In the genomic region with DNA sequence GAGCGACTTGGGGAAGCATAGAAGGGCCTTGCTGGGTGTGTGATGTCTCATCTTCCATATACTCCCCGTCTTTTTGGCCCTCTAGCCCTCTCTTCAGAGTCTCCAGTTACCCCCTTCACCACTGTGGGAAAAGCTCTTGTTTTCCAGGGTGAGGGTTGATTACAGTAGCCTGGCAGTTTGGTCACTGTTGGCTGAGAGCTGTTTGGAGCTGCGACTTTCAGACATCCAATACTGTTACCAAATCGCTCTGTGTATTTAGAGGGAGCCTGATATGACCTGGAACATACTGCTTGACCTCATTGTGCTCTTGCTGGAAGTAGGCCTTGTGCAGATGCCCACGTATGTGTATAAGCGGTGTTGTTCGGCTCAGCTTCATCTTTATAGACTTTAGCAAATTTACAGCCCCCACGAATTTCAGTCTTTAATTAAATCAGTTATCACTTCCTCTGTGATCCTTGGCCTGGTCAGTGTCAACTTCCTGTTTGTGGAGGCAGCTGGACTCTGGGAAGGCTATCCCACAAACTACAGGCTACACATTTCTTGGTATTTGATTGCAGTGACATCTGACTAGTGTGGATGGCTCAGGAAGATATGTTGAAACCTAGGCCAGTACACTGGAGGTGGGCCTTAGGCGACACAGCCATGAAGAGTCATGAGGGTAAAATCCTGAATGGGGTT, we compare ENCODE assay signal across 27 mouse cellular contexts. TPM values are rescaled to one million over a fixed set of nuclear protein-coding genes. Genes with fewer than 3 reads are reported as not detected.
DNase-seq lines count a peak whose midpoint lies in the region; ATAC-seq and TF ChIP-seq lines count a peak whose summit lies in the region.
"Had no signal": no experiment of that assay in that cellular context is flagged by ENCODE, and none has a peak within 500 bp of the region (broad histone marks: within the 10 kb centered on the region; RNA-seq: fewer than 3 reads in every experiment).

No protein-coding gene starts in this region.

- H3K27me3 ChIP-seq in liver, postnatal 0 days (ENCODE audit: insufficient read depth, low read length) = no peaks in the 10 kb centered on the region
- H3K27me3 ChIP-seq in liver, embryonic 11.5 days (replicated peaks; ENCODE audit: control insufficient read depth, insufficient read depth, low read length) = no peaks in the 10 kb centered on the region
- H3K27me3 ChIP-seq: CH12.LX; embryonic facial prominence, embryonic 13.5 days; forebrain, embryonic 12.5 days; forebrain, embryonic 15.5 days; hindbrain, embryonic 12.5 days; hindbrain, embryonic 15.5 days; Patski had no signal

- DNase-seq in gastrocnemius, adult 2 months = peak; percentile 54
- no peak for DNase-seq in gastrocnemius, postnatal 10 days
- DNase-seq in liver, postnatal 0 days = no peak
- DNase-seq in liver, embryonic 11.5 days (ENCODE audit: low spot score) = no peak
- peak; percentile 56 for DNase-seq in skeletal muscle tissue, adult 2 months (ENCODE audit: low read depth, low spot score)
- no peak for DNase-seq in urinary bladder, adult 18-20 months (ENCODE audit: low spot score in 2 of 2)
- DNase-seq: adrenal gland, adult 2 months; adrenal gland, postnatal 14 days; B cell, adult 2 months; cerebellum, adult 11-12 months; cerebellum, adult 8-10 months; cerebellum, postnatal 10 days; cerebellum, postnatal 36 days; embryo, embryonic 11 days; heart, adult 18-20 months had no signal

- no peak overlapping the region for H3K4me2 ChIP-seq in liver, postnatal 0 days (ENCODE audit: low read depth, low read length)
- no peak overlapping the region for H3K4me2 ChIP-seq in liver, embryonic 11.5 days
- H3K4me2 ChIP-seq: embryonic facial prominence, embryonic 13.5 days; forebrain, embryonic 12.5 days; forebrain, embryonic 15.5 days; heart, embryonic 11.5 days; hindbrain, embryonic 12.5 days; hindbrain, embryonic 15.5 days had no signal

- WGBS in liver, postnatal 0 days (ENCODE audit: insufficient replicate concordance) = 65% methylated on average over 9 of the region's 9 CpGs
- 78% methylated on average over 9 of the region's 9 CpGs for WGBS in liver, embryonic 11.5 days

- no peaks in the 10 kb centered on the region for H3K36me3 ChIP-seq in liver, postnatal 0 days (replicated peaks; ENCODE audit: insufficient read depth, low read length)
- H3K36me3 ChIP-seq in liver, embryonic 11.5 days (ENCODE audit: control insufficient read depth, insufficient read depth, low read length) = no peaks in the 10 kb centered on the region
- H3K36me3 ChIP-seq: embryonic facial prominence, embryonic 10.5 days; embryonic facial prominence, embryonic 13.5 days; forebrain, embryonic 12.5 days; forebrain, embryonic 15.5 days; hindbrain, embryonic 12.5 days; hindbrain, embryonic 15.5 days had no signal

- peak overlapping the region; percentile 64 for H3K27ac ChIP-seq in gastrocnemius, adult 2 months
- H3K27ac ChIP-seq in liver, postnatal 0 days (ENCODE audit: low read depth) = peak overlapping the region; percentile 74
- H3K27ac ChIP-seq in liver, embryonic 11.5 days (ENCODE audit: low read depth, low read length) = no peak overlapping the region
- H3K27ac ChIP-seq: embryonic facial prominence, embryonic 10.5 days; embryonic facial prominence, embryonic 13.5 days; forebrain, embryonic 12.5 days; forebrain, embryonic 15.5 days; hindbrain, embryonic 12.5 days; hindbrain, embryonic 15.5 days had no signal

- H3K9ac ChIP-seq in liver, postnatal 0 days (replicated peaks) = no peak overlapping the region
- H3K9ac ChIP-seq in liver, embryonic 11.5 days (ENCODE audit: low read depth, low read length) = no peak overlapping the region
- H3K9ac ChIP-seq: embryonic facial prominence, embryonic 13.5 days; forebrain, embryonic 12.5 days; forebrain, embryonic 15.5 days; hindbrain, embryonic 12.5 days; hindbrain, embryonic 15.5 days had no signal

- intact Hi-C loops in gastrocnemius, adult 2 months (cut with DNase I) = no loop called here

- ATAC-seq in liver, postnatal 0 days = peak; percentile 67
- ATAC-seq in liver, embryonic 11.5 days (replicated peaks; ENCODE audit: low FRiP score) = no peak
- ATAC-seq: forebrain, embryonic 15.5 days; intestine, postnatal 0 days; Patski had no signal

- no peak for TF ChIP-seq CTCF in gastrocnemius, adult 2 months (IDR thresholded peaks at IDR 0.05)
- TF ChIP-seq CTCF in liver, postnatal 0 days (IDR thresholded peaks at IDR 0.05; ENCODE audit: low read depth) = no peak

- H3K4me1 ChIP-seq in liver, postnatal 0 days (ENCODE audit: insufficient read depth) = peaks cover 7% of the 10 kb centered on the region
- H3K4me1 ChIP-seq in liver, embryonic 11.5 days (replicated peaks; ENCODE audit: control insufficient read depth, insufficient read depth, low read length) = no peaks in the 10 kb centered on the region
- H3K4me1 ChIP-seq: embryonic facial prominence, embryonic 10.5 days; embryonic facial prominence, embryonic 13.5 days; forebrain, embryonic 12.5 days; forebrain, embryonic 15.5 days; hindbrain, embryonic 12.5 days; hindbrain, embryonic 15.5 days had no signal

- no peak for TF ChIP-seq EP300 in liver, postnatal 0 days (IDR thresholded peaks at IDR 0.05; ENCODE audit: low read depth)

- no peaks in the 10 kb centered on the region for H3K9me3 ChIP-seq in liver, postnatal 0 days (ENCODE audit: low read length)
- no peaks in the 10 kb centered on the region for H3K9me3 ChIP-seq in liver, embryonic 11.5 days (ENCODE audit: control insufficient read depth, low read length)
- H3K9me3 ChIP-seq: embryonic facial prominence, embryonic 10.5 days; embryonic facial prominence, embryonic 13.5 days; forebrain, embryonic 12.5 days; forebrain, embryonic 15.5 days; G1E; hindbrain, embryonic 12.5 days; hindbrain, embryonic 15.5 days had no signal

- no peak overlapping the region for H3K4me3 ChIP-seq in gastrocnemius, adult 2 months
- H3K4me3 ChIP-seq in liver, postnatal 0 days (ENCODE audit: low read depth, low read length) = no peak overlapping the region
- no peak overlapping the region for H3K4me3 ChIP-seq in liver, embryonic 11.5 days (ENCODE audit: low read depth, low read length)
- H3K4me3 ChIP-seq: embryonic facial prominence, embryonic 10.5 days; embryonic facial prominence, embryonic 13.5 days; erythroblast, embryonic 14.5 days; forebrain, embryonic 12.5 days; forebrain, embryonic 15.5 days; hindbrain, embryonic 12.5 days; hindbrain, embryonic 15.5 days had no signal

RNA-seq across cellular contexts. Expression of gene Elk4, which starts 17.2 kb away (rescaled TPM):
- total RNA-seq in gastrocnemius, adult 2 months (2021) = 10 to 100 TPM; 69.6 to 76.1 TPM
- total RNA-seq in gastrocnemius, postnatal 10 days (2021) = 10 to 100 TPM; 76.7 to 86.1 TPM
- 10.7 and 14.6 TPM in 2 replicates for polyA plus RNA-seq in liver, postnatal 0 days (2015; fragmentation: Nextera tagmentation; extraction: Ambion mirVana)
- 17.8 and 20.9 TPM in 2 replicates for polyA plus RNA-seq in liver, embryonic 11.5 days (2014; fragmentation: Nextera tagmentation; extraction: Ambion mirVana)

RNA-seq across cellular contexts. Expression of gene Slc45a3, which starts 27.5 kb away (rescaled TPM):
- total RNA-seq in gastrocnemius, adult 2 months (2021) = 1 to 10 TPM in 1 of 2 experiments, under 1 TPM in 1; 0.84 to 1.4 TPM
- total RNA-seq in gastrocnemius, postnatal 10 days (2021) = 1 to 10 TPM in 1 of 2 experiments, under 1 TPM in 1; 0.87 to 1.7 TPM
- polyA plus RNA-seq in liver, postnatal 0 days (2015; fragmentation: Nextera tagmentation; extraction: Ambion mirVana) = 4.3 and 6.0 TPM in 2 replicates
- 3.5 and 3.8 TPM in 2 replicates for polyA plus RNA-seq in liver, embryonic 11.5 days (2014; fragmentation: Nextera tagmentation; extraction: Ambion mirVana)

Comparison
In these comparisons a context has a peak if more than half of its experiments do, and no peak if none do; other contexts are left out.
1. DNase-seq: peak in gastrocnemius, adult 2 months (single experiment) and skeletal muscle tissue, adult 2 months (single experiment); none in gastrocnemius, postnatal 10 days (single experiment), liver, postnatal 0 days (single experiment), liver, embryonic 11.5 days (single experiment) and urinary bladder, adult 18-20 months (0 of 2).